In the genomic region with DNA sequence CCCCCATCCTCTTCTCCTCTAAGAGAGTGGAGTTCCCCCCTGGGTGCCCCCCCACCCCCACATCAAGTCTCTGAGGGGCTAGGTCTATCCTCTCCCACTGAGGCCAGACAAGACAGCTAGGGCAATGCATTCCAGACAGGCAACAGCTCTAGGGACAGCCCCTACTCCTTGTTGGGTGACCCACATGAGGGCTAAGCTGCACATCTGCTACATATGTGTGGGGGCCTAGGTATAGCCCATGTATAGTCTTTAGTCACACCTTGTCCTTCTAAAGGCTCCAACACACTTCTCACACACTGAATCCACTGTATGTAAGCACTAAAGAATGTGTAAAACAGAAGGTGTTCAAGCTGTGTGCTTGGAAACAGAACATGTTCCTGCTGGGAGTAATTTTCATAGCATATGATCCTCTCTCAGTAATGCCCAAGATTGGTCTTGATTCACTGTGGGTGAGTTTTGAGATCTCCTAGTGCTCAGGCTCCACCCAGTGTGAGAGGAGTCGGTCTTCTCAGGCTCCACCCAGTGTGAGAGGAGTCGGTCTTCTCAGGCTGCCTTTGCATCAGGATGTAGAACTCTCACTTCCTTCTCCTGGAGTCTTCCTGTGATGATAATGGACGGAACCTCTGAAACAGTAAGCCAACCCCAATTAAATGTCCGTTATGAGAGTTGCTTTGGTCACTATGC, we compare ENCODE assay signal across 16 mouse cellular contexts. TPM values are rescaled to one million over a fixed set of nuclear protein-coding genes. Genes with fewer than 3 reads are reported as not detected.
DNase-seq lines count a peak whose midpoint lies in the region; ATAC-seq lines count a peak whose summit lies in the region.
"Had no signal": no experiment of that assay in that cellular context is flagged by ENCODE, and none has a peak within 500 bp of the region (broad histone marks: within the 10 kb centered on the region; RNA-seq: fewer than 3 reads in every experiment).

No protein-coding gene starts in this region.

- no peak overlapping the region for H3K9ac ChIP-seq in hindbrain, embryonic 15.5 days
- H3K9ac ChIP-seq in neural tube, embryonic 15.5 days (replicated peaks) = no peak overlapping the region
- H3K9ac ChIP-seq: lung, embryonic 15.5 days; neural tube, embryonic 12.5 days had no signal

- H3K4me3 ChIP-seq in hindbrain, embryonic 15.5 days = no peak overlapping the region
- H3K4me3 ChIP-seq in hindbrain, embryonic 10.5 days = no peak overlapping the region
- H3K4me3 ChIP-seq in neural tube, embryonic 15.5 days (replicated peaks) = no peak overlapping the region
- H3K4me3 ChIP-seq: gastrocnemius, adult 2 months; heart, embryonic 10.5 days; lung, embryonic 15.5 days; neural tube, embryonic 12.5 days had no signal

- no peak for DNase-seq in hindbrain, embryonic 10.5 days (ENCODE audit: low spot score)
- peak; percentile 5 for DNase-seq in MEL-GATA-1-ER (ENCODE audit: extremely low read depth, low read depth)
- DNase-seq in cerebellum, adult 18-20 months = peak; percentile 62 to 71
- DNase-seq in induced T-regulatory cell, adult 2 months (ENCODE audit: low read depth) = peak; percentile 30
- DNase-seq in embryo, embryonic 11 days = no peak
- no peak for DNase-seq in urinary bladder, postnatal 25 days (ENCODE audit: low spot score)
- DNase-seq: adrenal gland, postnatal 10 days; gastrocnemius, adult 2 months; retina, postnatal 1 day had no signal

- H3K27me3 ChIP-seq in hindbrain, embryonic 15.5 days = no peaks in the 10 kb centered on the region
- H3K27me3 ChIP-seq in hindbrain, embryonic 10.5 days (ENCODE audit: insufficient read depth, poor library complexity, severe bottlenecking) = no peaks in the 10 kb centered on the region
- no peaks in the 10 kb centered on the region for H3K27me3 ChIP-seq in neural tube, embryonic 15.5 days (replicated peaks)
- H3K27me3 ChIP-seq: lung, embryonic 15.5 days; neural tube, embryonic 12.5 days had no signal

- no peak overlapping the region for H3K27ac ChIP-seq in hindbrain, embryonic 15.5 days (replicated peaks)
- H3K27ac ChIP-seq in hindbrain, embryonic 10.5 days = no peak overlapping the region
- H3K27ac ChIP-seq in neural tube, embryonic 15.5 days (replicated peaks) = no peak overlapping the region
- H3K27ac ChIP-seq: gastrocnemius, adult 2 months; heart, embryonic 10.5 days; lung, embryonic 15.5 days; neural tube, embryonic 12.5 days had no signal

- H3K4me1 ChIP-seq in hindbrain, embryonic 15.5 days (replicated peaks) = no peaks in the 10 kb centered on the region
- H3K4me1 ChIP-seq in hindbrain, embryonic 10.5 days (replicated peaks) = 0 out of 2 replicates have a peak, but pooled peaks cover 8% of the 10 kb centered on the region
- no peaks in the 10 kb centered on the region for H3K4me1 ChIP-seq in neural tube, embryonic 15.5 days
- H3K4me1 ChIP-seq: neural tube, embryonic 12.5 days had no signal

- no peak overlapping the region for H3K4me2 ChIP-seq in hindbrain, embryonic 15.5 days
- H3K4me2 ChIP-seq in neural tube, embryonic 15.5 days = no peak overlapping the region
- H3K4me2 ChIP-seq: lung, embryonic 15.5 days; neural tube, embryonic 12.5 days had no signal

- 63% methylated on average over 4 of the region's 4 CpGs for WGBS in hindbrain, embryonic 15.5 days
- WGBS in hindbrain, embryonic 10.5 days = 68% methylated on average over 4 of the region's 4 CpGs
- WGBS in neural tube, embryonic 15.5 days = 74% methylated on average over 4 of the region's 4 CpGs

- peak; percentile 46; the same call in 1 of the 2 replicates for ATAC-seq in hindbrain, embryonic 15.5 days (ENCODE audit: low FRiP score, low read depth)
- ATAC-seq in neural tube, embryonic 15.5 days (ENCODE audit: low FRiP score) = no peak; the same call in 1 of the 2 replicates

- no peaks in the 10 kb centered on the region for H3K36me3 ChIP-seq in hindbrain, embryonic 15.5 days
- no peaks in the 10 kb centered on the region for H3K36me3 ChIP-seq in hindbrain, embryonic 10.5 days
- no peaks in the 10 kb centered on the region for H3K36me3 ChIP-seq in neural tube, embryonic 15.5 days
- H3K36me3 ChIP-seq: heart, embryonic 10.5 days; lung, embryonic 15.5 days; neural tube, embryonic 12.5 days had no signal

- H3K9me3 ChIP-seq in hindbrain, embryonic 15.5 days = no peaks in the 10 kb centered on the region
- H3K9me3 ChIP-seq in hindbrain, embryonic 10.5 days = 0 out of 2 replicates have a peak, but pooled peaks cover 6% of the 10 kb centered on the region
- no peaks in the 10 kb centered on the region; the same call in 1 of the 2 replicates for H3K9me3 ChIP-seq in neural tube, embryonic 15.5 days (replicated peaks)
- H3K9me3 ChIP-seq: heart, embryonic 10.5 days; lung, embryonic 15.5 days; neural tube, embryonic 12.5 days had no signal

RNA-seq across cellular contexts. Expression of gene Gm26661, which starts 12.6 kb away (rescaled TPM):
- polyA plus RNA-seq in hindbrain, embryonic 15.5 days (2015; fragmentation: Nextera tagmentation; extraction: Ambion mirVana) = 0.49 and 0.52 TPM in 2 replicates
- polyA plus RNA-seq in hindbrain, embryonic 10.5 days (2016; fragmentation: Nextera tagmentation; extraction: Ambion mirVana) = not detected in 2 replicates
- not detected in 2 replicates for polyA plus RNA-seq in neural tube, embryonic 15.5 days (2015; fragmentation: Nextera tagmentation; extraction: Ambion mirVana)
- polyA plus RNA-seq: heart, embryonic 10.5 days; kidney, embryonic 16.5 days; limb, embryonic 11.5 days; lung, embryonic 15.5 days; neural tube, embryonic 12.5 days had no signal

RNA-seq across cellular contexts. Expression of gene Flnb, which starts 13.7 kb away (rescaled TPM):
- 7.8 and 22.5 TPM in 2 replicates for polyA plus RNA-seq in hindbrain, embryonic 15.5 days (2015; fragmentation: Nextera tagmentation; extraction: Ambion mirVana)
- polyA plus RNA-seq in hindbrain, embryonic 10.5 days (2016; fragmentation: Nextera tagmentation; extraction: Ambion mirVana) = 17.2 and 19.8 TPM in 2 replicates
- polyA plus RNA-seq in neural tube, embryonic 15.5 days (2015; fragmentation: Nextera tagmentation; extraction: Ambion mirVana) = 6.8 and 14.6 TPM in 2 replicates

Comparison
In these comparisons a context has a peak if more than half of its experiments do, and no peak if none do; other contexts are left out.
1. DNase-seq: peak in MEL-GATA-1-ER (single experiment), cerebellum, adult 18-20 months (2 of 2) and induced T-regulatory cell, adult 2 months (single experiment); none in hindbrain, embryonic 10.5 days (single experiment), embryo, embryonic 11 days (single experiment) and urinary bladder, postnatal 25 days (single experiment).